Mouse (Mus musculus) cerebellum, adult 2 months (tissue): Measurements from ENCODE around the gene Fam241b.

ENCODE experiments used
- CTCF ChIP-seq: fragments of 200-500 bp; IDR thresholded peaks from 2 replicates; pipeline ENCODE4 v1.5.1; 2011; ENCODE audit warnings: low read depth, mild to moderate bottlenecking, control low read depth, low read length, moderate library complexity, borderline replicate concordance; ENCODE audit not compliant: insufficient read depth
- POLR2A ChIP-seq: fragments of 200-500 bp; IDR thresholded peaks from 2 replicates; pipeline ENCODE4 v1.6.1; 2011; ENCODE audit warnings: low read length, control low read depth, borderline replicate concordance; ENCODE audit not compliant: insufficient read depth

DNA sequence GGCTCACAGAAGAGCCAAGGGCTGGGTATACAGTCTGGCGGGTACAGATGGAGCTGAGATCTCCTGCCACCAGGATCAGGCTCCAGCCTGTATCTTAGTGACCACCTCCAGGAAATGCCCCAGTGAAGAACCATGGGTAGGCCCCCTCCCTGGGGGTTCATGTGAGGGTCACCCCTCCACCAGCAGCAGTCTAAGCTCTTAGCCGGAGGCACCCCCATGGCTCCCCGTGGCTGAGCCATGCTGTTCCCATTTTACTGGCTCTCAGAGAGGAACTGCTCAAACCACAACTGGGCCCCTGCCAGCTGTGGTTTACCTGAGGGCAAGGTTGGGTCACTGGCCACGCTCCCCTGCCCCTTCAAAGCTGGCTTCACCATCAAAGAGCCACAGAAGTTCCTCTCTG lies 46.2 kb upstream of the Fam241b start:
- TF ChIP-seq CTCF (no peak), POLR2A (no peak)
